Mouse (Mus musculus): Measurements from ENCODE around the gene Nfasc. TPM values are rescaled to one million over a fixed set of nuclear protein-coding genes. Genes with fewer than 3 reads are reported as not detected.

The Nfasc gene
- polyA plus RNA-seq (2012), result not detected in 2 replicates

GRCm38 (mm10) chr1:132741175-132741997 lies at the start of gene Nfasc:
Nfasc (minus strand) TSS chr1:132741797.
- TF ChIP-seq GATA1 (IDR thresholded peaks at IDR 0.05; ENCODE audit: low read length), result no peak

DNA sequence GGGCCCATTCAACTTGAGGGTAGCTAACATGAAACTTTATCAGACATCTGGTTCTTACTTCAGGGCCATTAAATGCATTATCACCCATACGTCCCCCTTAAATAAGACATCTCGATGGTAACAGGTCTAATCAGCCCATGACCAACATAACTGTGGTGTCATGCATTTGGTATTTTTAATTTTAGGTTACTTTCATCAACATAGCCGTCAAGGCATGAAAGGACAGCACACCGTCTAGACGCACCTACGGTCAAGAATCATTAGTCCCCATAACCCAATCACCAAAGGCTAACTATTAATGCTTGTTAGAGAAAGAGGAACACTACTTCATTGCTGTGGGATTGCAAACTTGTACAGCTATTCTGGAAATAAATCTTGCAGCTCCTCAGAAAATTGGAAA lies 49.5 kb upstream of the Nfasc start:
- TF ChIP-seq GATA1 (IDR thresholded peaks at IDR 0.05; ENCODE audit: low read length), result no peak

DNA sequence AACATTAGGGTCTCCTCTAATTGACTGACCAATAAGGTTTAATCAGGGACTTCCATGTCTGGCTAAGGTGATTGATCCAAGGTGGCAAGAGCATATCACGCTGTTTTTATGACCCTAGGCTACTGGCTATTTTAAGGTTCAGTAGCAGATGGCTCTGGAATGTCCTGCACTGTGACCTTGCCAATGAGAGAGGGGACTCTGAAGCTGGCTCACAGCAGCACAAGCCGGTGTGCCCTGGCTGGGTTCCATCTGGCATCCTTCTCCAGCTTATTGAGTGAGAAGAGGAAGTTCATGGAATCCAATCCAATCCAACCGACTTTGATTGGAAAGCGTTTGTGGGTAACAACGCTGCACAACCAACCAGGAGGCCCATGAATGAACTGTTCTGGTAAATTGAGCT lies 45.3 kb upstream of the Nfasc start:
- TF ChIP-seq GATA1 (IDR thresholded peaks at IDR 0.05; ENCODE audit: low read length), result no peak

GRCm38 (mm10) chr1:132781607-132782445 lies 40.2 kb upstream of the Nfasc start:
- no peak for TF ChIP-seq GATA1 (IDR thresholded peaks at IDR 0.05; ENCODE audit: low read length)

GRCm38 (mm10) chr1:132780961-132781360 lies 39.4 kb upstream of the Nfasc start:
- no peak for TF ChIP-seq GATA1 (IDR thresholded peaks at IDR 0.05; ENCODE audit: low read length)

- TF ChIP-seq GATA1 (IDR thresholded peaks at IDR 0.05; ENCODE audit: low read length), result no peak
Observed at GRCm38 (mm10) chr1:132780254-132780653, 38.7 kb upstream of the Nfasc start.

- no peak for TF ChIP-seq GATA1 (IDR thresholded peaks at IDR 0.05; ENCODE audit: low read length)
Observed at GRCm38 (mm10) chr1:132774959-132775358, 33.4 kb upstream of the Nfasc start.

DNA sequence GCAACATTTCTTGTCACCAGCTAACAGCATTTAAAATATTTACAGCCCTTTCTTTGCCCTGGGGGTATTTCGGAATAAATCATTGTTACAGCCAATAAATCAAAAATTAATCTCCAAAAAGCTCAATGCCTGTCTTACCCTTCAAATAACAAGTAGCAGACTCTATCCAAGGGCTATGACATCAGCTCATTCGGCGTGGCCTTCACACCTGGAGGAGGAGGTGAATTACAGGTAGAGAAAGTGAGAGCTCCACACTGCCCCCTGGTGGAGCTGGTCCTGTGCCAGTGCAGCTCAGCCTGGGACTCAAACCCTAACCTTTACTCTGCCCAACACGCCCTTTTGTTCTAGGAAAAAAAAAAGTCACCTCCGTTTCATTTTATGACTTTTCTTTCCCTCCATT lies 29.8 kb upstream of the Nfasc start:
- no peak for TF ChIP-seq GATA1 (IDR thresholded peaks at IDR 0.05; ENCODE audit: low read length)

DNA sequence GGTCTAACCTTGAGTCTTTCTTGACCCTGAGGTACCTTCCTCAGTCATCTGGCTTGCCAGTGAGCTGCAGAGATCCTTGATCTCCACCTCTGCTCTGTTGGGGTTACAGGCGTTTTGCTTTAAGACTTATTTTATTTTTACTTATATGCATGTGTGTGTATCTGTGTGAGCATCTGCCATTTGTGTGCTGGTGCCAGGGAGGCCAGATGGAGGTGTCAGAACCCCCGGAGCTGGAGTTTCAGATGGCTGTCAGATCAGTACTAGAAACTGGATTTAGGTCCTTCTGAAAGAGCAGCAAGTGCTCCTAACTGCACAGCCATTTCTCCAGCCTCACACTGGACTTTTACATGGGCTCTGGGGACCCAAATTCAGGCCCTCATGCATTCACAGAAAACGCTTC lies 28.0 kb upstream of the Nfasc start:
- no peak for TF ChIP-seq GATA1 (IDR thresholded peaks at IDR 0.05; ENCODE audit: low read length)

- no peak for TF ChIP-seq GATA1 (IDR thresholded peaks at IDR 0.05; ENCODE audit: low read length)
Observed at GRCm38 (mm10) chr1:132767422-132767821, 25.8 kb upstream of the Nfasc start.

GRCm38 (mm10) chr1:132765887-132766651 lies 24.5 kb upstream of the Nfasc start:
- TF ChIP-seq GATA1 (IDR thresholded peaks at IDR 0.05; ENCODE audit: low read length), result no peak

GRCm38 (mm10) chr1:132765222-132765621 lies 23.6 kb upstream of the Nfasc start:
- TF ChIP-seq GATA1 (IDR thresholded peaks at IDR 0.05; ENCODE audit: low read length), result no peak

GRCm38 (mm10) chr1:132759390-132759789 lies 17.8 kb upstream of the Nfasc start:
- no peak for TF ChIP-seq GATA1 (IDR thresholded peaks at IDR 0.05; ENCODE audit: low read length)

DNA sequence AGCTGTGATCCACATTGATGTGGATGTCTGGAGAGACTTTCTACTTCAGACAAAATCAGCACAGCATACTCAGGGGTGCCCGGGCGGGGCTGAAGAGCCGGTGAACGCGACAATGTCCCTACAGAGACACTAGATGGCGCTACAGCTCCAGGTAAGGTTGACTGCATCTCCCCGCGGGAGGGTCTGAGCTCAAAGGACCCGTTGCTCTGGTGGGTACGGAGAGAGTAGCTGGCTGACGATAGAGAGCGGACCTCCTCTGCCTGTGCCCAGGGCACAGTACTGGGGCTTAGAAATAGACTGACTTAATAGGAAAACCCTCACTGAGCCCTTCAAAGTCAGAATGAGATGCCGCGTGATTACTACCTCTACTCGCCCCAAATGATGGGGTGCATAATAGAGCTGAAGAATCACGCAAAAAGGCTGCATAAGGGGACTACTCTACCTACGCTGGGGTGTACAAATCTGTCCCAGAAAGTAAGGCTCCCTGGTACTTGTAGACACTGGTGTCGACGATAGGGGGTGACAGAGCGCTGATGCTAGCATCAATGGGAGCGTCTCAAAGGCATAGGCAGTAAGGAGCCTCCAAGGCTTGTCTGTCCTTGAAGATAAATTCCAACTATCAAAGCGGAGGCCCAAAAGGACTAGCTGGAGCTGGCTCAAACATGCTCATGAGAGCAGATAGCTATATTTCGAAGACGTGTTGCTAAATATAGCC lies 17.2 kb upstream of the Nfasc start:
- no peak for TF ChIP-seq GATA1 (IDR thresholded peaks at IDR 0.05; ENCODE audit: low read length)

DNA sequence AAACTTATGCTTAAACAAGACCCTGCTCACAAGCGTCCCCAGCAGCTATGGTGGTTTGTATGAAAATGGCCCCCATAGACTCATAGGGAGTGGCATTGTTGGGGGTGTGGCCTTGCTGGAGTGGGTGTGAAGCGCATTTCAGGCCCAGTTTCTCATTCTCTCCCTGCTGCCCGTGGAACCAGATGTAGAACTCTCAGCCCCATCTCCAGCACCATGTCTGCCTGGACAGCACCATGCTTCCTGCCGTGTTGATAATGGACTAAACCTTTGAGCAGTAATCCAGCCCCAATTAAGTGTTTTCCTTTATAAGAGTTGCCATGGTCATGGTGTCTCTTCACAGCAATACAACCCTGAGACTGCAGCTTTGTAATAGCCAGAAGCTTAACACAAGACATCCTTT lies 13.6 kb upstream of the Nfasc start:
- no peak for TF ChIP-seq GATA1 (IDR thresholded peaks at IDR 0.05; ENCODE audit: low read length)
